Mouse (Mus musculus) testis, postnatal 10 days (tissue): ENCODE measurements around the gene Afg3l1.
"Not testable (repeated sequence)": the region's sequence is repeated elsewhere in the genome, so short reads cannot be mapped to it uniquely, and the experiment has no call there.

ENCODE experiments used
- DNase-seq: peaks from one replicate; pipeline ENCODE4 v3.0.0; 2021; ENCODE audit warnings: low spot score

Afg3l1 gene

GRCm38 (mm10) chr8:123467476-123467875, 10.2 kb upstream of the Afg3l1 start:
- no peak for DNase-seq

DNA sequence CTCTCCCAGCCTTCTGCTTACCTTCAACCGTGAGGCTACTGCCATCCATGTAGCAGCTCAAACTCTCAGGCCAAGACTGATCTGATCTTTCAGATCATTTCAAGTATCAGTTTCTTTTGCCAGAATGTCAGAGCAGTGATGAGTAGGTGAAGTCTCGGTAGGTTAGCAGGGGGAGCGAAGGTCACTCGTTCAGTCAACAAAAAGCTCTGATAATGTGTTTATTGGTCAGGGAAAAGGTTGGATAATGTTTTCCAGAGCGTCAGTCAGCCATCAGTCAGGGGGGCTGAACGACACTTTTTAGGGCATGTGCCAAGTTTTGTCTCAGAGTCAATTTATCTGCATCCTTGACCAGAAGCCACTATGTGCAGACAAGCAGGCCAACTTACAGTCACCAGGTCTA, 4.7 kb upstream of the Afg3l1 start:
- DNase-seq, result not testable (repeated sequence)

DNA sequence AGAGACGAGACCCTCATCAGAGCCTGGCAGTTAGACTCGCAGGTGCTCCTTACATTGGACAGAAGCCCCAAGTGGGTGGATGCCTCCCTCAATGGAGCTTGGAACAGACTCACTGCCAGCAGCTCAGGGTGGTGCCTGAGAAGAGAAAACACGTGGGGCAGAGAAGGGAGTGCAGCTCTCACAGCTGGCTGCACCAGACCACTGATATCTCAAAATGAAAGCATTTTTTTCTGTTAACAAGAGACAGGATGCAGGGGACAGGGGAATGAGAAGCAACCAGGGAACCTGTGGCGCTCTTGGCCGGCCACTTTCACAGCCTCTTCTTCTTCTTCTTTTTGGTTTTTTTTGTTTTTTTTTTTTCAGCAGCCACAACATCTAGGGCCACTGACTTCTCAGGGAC, 3.2 kb upstream of the Afg3l1 start:
- not testable (repeated sequence) for DNase-seq

DNA sequence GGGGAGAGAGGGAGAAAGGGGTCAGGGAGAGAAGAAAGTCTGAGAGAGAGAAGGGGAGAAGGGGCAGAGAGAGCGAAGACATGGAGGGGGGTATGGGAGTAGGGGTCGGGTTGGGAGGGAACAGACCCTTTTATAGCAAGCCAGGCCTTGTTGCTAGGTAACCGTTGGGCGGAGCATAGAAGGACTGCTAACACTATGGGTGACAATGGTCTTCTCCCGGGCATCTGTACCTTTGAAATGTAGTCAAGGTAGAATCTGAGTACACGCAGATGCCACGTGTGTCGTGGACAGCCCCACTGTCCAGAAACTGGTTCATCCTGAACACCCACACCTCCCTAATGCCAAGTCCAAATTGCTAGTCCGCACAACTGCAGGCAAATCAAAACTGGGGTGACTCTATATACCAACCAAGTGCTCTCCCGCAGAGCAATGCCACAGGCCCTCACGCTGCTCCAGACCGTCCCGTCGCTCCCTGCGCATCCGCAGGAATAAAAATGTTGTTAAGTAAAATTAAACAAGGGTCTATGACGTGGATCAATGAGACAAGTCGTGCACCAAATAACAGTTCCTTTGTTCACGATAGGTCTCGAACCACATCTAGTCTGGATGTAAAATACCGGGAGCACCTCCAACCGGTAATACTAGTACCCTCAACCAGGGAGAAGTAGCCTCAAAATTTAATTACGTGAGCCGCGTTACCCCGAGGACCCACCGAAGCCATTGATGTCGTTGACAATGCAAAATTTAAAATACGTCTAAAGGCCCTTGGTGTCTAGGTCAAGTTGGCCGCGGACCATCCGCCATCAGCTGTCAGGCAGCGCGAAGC, 579 bp upstream of the Afg3l1 start:
- no peak for DNase-seq

- DNase-seq, result no peak
Observed at GRCm38 (mm10) chr8:123478456-123479218, 934 bp downstream of the Afg3l1 start.

DNA sequence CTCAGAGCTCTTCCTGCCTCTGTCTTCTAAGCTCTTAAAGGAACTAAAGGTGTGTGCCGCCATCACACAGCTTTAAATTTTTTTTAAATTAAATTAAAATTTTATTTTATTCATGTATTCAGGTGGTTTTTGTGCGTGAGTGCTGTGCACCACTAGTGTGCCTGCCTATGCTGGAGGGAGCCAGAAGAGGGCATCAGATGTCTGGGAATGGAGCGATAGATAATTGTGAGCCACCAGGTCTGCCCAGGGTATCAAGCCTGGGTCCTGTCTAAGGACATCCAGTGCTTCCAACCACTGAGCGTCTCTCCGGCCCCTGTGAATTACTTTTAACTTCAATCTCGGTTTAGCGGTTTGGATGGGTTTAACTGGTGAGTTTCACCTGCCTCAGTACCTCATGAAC, 4.9 kb downstream of the Afg3l1 start:
- no peak for DNase-seq

GRCm38 (mm10) chr8:123491280-123492075, 13.8 kb downstream of the Afg3l1 start:
- DNase-seq, result no peak

- no peak for DNase-seq
Observed at GRCm38 (mm10) chr8:123492898-123493297, 15.2 kb downstream of the Afg3l1 start.

DNA sequence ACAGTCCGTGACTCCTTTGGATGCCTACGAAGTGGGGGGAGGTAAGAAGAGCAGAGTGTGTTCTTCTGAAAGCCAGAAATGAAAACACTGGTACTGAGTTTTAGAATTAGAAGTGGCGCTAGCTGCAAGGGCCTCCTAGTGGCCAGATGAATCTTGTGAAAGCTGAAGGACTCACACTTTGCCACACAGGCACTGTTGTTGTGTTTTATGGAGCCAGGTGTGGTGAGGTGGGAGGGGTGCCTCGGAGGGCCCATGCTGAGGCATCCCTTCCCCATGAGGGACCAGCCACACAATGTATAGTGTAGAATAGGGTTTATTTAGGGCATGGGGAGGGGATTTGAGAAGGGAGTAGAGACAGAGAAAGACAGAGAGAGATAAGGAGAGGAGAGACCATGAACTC, 20.0 kb downstream of the Afg3l1 start:
- DNase-seq, result no peak

GRCm38 (mm10) chr8:123498963-123499362, 21.3 kb downstream of the Afg3l1 start:
- DNase-seq, result no peak

GRCm38 (mm10) chr8:123499556-123499955, 21.9 kb downstream of the Afg3l1 start:
- no peak for DNase-seq

DNA sequence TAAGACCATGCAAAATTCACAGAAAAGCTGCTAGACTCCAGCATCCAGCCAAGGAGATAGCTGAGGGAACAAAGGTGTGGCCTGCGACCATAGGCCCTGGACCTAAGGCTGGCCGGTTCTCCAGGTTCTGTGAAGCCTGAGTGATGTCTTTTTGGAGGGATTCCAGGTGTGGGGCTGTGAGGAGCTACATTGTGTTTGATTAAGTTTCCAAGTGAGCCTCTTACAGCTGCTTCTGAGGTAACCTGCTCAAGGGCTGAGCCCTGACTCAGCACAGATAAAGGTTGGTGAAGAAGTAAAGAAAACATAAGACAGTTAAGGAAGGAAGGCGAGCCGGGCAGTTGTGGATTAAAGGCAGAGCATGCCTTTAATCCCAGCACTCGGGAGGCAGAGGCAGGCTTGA, 24.5 kb downstream of the Afg3l1 start:
- no peak for DNase-seq

DNA sequence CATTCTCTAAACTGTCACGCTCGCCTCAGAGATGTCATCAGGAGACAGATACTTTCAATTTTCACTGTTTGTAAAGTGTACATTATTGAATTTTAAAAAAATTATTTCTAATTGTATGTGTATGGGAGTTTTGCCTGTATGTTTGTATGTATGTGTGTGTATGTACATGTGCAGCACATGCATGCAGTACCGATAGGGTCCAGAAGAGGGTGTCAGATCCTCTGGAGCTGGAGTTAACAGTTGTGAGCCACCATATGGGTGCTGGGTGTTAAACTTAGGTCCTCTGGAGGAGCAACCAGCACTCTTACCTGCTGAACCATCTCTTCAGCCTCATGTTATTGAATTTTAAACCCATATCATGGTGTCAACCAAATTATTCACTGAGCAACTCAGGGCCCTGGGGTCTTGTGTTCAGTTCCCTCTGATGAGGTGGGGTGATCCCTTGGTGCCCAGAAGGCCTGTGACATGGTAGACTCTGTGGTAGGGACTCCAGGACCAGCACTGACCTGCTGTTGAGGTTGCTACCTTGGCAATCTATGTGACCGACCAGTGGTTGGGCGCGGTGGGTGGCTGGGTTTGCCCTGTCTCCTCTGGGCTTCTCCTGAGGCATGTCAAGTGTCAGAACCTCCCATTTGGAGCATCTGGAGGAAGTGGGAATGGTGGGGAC, 26.2 kb downstream of the Afg3l1 start:
- no peak for DNase-seq

DNA sequence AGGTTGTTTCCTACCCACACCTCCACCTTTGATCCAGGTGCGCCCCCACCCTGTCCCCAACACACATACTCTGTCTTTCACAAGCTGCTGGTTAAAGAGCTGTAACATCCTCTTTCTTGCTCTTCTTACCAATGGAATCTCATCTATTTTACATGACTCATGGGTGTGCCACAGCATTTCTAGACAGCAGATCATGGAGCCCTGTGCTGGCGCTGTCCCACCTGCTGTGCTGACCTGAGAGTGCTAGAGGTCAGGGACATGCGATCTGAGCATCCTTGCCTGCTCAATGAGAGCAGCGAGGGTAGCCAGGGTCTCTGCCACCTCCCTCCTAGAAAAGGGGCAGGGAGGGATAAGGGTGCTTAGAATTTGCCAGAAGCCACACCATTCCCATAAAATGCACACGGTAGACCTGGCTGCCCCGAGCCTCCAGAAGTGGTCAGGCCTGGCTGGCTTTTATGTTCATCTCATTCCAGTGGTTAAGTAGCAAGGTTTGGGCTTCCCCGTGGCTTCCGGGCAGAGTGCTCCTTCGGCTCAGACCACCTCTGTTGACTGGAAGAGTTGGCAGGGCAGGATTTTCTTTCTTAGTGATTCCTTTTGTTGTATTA, 27.0 kb downstream of the Afg3l1 start:
- no peak for DNase-seq

DNA sequence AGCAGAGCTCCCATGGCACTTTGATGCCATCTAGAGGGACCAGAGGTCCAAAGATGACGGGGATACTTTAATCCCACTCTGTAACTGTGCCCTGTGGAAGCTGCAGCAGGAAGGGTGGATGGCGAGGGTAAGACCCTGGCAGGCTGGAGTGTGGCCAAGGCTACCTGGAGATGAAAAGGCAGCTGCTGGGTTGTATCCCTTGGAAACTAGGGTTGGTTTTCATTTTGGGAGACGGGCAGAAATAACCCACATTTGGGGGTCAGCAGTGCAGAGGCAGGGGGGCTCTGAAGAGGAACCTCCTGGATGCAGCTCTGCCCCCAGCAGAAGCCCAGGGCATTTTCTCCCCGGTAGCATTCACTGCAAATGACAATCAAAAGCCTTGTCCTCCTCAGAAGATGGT, 27.6 kb downstream of the Afg3l1 start:
- no peak for DNase-seq

DNA sequence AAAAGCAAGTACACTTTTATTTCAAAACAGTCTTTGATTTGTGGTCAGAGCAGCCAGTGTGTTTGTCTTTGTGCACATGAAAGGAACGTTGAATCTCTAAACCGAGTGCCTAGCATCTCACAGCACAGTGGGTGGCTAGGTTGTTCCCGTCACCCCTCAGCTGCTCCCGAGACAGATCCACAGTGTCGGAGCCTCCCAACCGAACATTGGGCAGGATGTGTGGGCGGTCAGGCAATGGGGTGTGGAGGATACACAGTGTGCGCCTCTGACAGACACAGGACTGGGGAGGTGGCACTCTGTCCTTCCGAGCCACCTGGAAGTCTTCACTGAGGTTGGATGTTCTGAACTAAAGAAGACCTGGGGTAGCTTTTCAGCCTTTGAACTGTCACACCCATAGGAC, 28.0 kb downstream of the Afg3l1 start:
- no peak for DNase-seq

DNA sequence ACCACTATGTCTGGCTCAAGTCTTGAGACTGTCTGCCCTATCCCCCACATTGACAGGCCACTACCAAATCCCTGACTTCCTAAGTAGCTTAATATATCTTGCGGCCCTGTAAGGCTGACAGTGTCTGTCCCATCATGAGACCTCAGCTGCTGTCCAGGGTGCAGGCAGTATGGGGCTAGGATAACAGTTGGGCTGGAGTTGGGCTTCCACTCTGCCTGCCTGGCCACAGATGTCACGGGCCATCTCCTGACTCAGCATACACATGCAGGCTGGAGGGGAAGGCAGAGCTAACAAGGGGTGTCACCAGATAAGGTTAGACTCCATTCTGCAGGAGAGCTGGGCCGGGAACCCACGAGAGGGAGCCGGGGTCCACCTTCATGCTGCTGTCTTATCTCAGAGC, 29.4 kb downstream of the Afg3l1 start:
- no peak for DNase-seq

GRCm38 (mm10) chr8:123510819-123511218, 33.1 kb downstream of the Afg3l1 start:
- DNase-seq, result no peak

- no peak for DNase-seq
Observed at GRCm38 (mm10) chr8:123514136-123514535, 36.4 kb downstream of the Afg3l1 start.

- DNase-seq, result peak; percentile 80
Observed at GRCm38 (mm10) chr8:123514781-123515539, 37.3 kb downstream of the Afg3l1 start, which contains the start of gene Dbndd1. Gene Dbndd1, minus strand, starts transcription at chr8:123515463.

- DNase-seq, result no peak
Observed at GRCm38 (mm10) chr8:123515540-123515897, 37.8 kb downstream of the Afg3l1 start.
